Mouse (Mus musculus) kidney, embryonic 16.5 days (tissue): ENCODE data around the gene Tet3. TPM values are rescaled to one million over a fixed set of nuclear protein-coding genes. Genes with fewer than 3 reads are reported as not detected.

Experiments
- ATAC-seq: fragments of 200-750 bp; cut with Nextera tagmentation; 2 replicates; pipeline ENCODE4 v1.8.0; 2017; ENCODE audit warnings: moderate TSS enrichment; ENCODE audit not compliant: low FRiP score, low TSS enrichment
- H3K27ac ChIP-seq: fragments of 300-500 bp; sonication (generic); 2 replicates; pipeline ENCODE4 v1.5.1; 2014; ENCODE audit warnings: low read length
- H3K27me3 ChIP-seq: fragments of 300-500 bp; sonication (generic); 2 replicates; pipeline ENCODE4 v1.6.1; 2014; ENCODE audit warnings: low read length, control low read depth, mixed read lengths; ENCODE audit not compliant: insufficient read depth
- H3K36me3 ChIP-seq: fragments of 300-500 bp; sonication (generic); 2 replicates; pipeline ENCODE4 v1.6.1; 2014; ENCODE audit warnings: low read length, control low read depth, mixed read lengths; ENCODE audit not compliant: insufficient read depth
- H3K4me1 ChIP-seq: fragments of 300-500 bp; sonication (generic); 2 replicates; pipeline ENCODE4 v1.6.1; 2014; ENCODE audit warnings: low read length, control low read depth, mixed read lengths; ENCODE audit not compliant: insufficient read depth
- H3K4me2 ChIP-seq: fragments of 300-500 bp; sonication (generic); replicated peaks from 2 replicates; pipeline ENCODE4 v1.6.1; 2014; ENCODE audit warnings: low read depth, low read length
- H3K4me3 ChIP-seq: fragments of 300-500 bp; sonication (generic); 2 replicates; pipeline ENCODE4 v1.5.1; 2014; ENCODE audit warnings: mild to moderate bottlenecking, low read length
- H3K9ac ChIP-seq: fragments of 300-500 bp; sonication (generic); replicated peaks from 2 replicates; pipeline ENCODE4 v1.6.1; 2014; ENCODE audit warnings: low read length
- H3K9me3 ChIP-seq: fragments of 300-500 bp; sonication (generic); 2 replicates; pipeline ENCODE4 v1.6.1; 2016; ENCODE audit warnings: low read length, control low read depth
- WGBS: fragments of 180-500 bp; shearing (Covaris S2); extraction: QIAGEN DNeasy Blood & Tissue Kit; methylation state at CpG from one replicate; pipeline ENCODE4 v1.1.7; 2014; 5-methylcytosine and 5-hydroxymethylcytosine counted together
- polyA plus RNA-seq: library from polyadenylated mRNA; unstranded; fragments of >200 nt; fragmentation: Nextera tagmentation; extraction: Ambion mirVana; gene quantifications from 2 replicates; pipeline ENCODE4 v1.2.1, GENCODE M21; 2015

Gene Tet3
- polyA plus RNA-seq, 1 experiment from 2014 or later, result 48.9 TPM

- ATAC-seq, result no peak
- Histone ChIP-seq H3K4me2 (no peak overlapping the region), H3K27ac (no peak overlapping the region), H3K36me3 (no peaks in the 10 kb centered on the region), H3K4me1 (peaks cover 58% of the 10 kb centered on the region), H3K9me3 (no peaks in the 10 kb centered on the region), H3K9ac (no peak overlapping the region), H3K27me3 (no peaks in the 10 kb centered on the region), H3K4me3 (no peak overlapping the region)
- 82% methylated on average over 3 of the region's 3 CpGs for WGBS
These were observed 39.4 kb downstream of the Tet3 start for GRCm38 (mm10) chr6:83419516-83419915.

- no peak overlapping the region for H3K9ac ChIP-seq
- no peaks in the 10 kb centered on the region for H3K36me3 ChIP-seq
- no peak overlapping the region for H3K4me3 ChIP-seq
- no peaks in the 10 kb centered on the region for H3K27me3 ChIP-seq
- ATAC-seq, result no peak
- no peaks in the 10 kb centered on the region for H3K9me3 ChIP-seq
- no peak overlapping the region for H3K27ac ChIP-seq
- 50% methylated on average over 3 of the region's 3 CpGs for WGBS
- H3K4me2 ChIP-seq, result no peak overlapping the region
- H3K4me1 ChIP-seq, result peaks cover 61% of the 10 kb centered on the region
These were observed 41.4 kb downstream of the Tet3 start for GRCm38 (mm10) chr6:83417531-83417930.

- no peaks in the 10 kb centered on the region for H3K9me3 ChIP-seq
- peaks cover 59% of the 10 kb centered on the region for H3K4me1 ChIP-seq
- H3K9ac ChIP-seq, result no peak overlapping the region
- no peak for ATAC-seq
- no peak overlapping the region for H3K4me3 ChIP-seq
- no peaks in the 10 kb centered on the region for H3K27me3 ChIP-seq
- 96% methylated on average over 2 of the region's 2 CpGs for WGBS
- no peak overlapping the region for H3K4me2 ChIP-seq
- no peaks in the 10 kb centered on the region for H3K36me3 ChIP-seq
- peak overlapping the region; percentile 21; the same call in 1 of the 2 replicates for H3K27ac ChIP-seq
These were observed 41.8 kb downstream of the Tet3 start for GRCm38 (mm10) chr6:83417104-83417502.

GRCm38 (mm10) chr6:83416261-83417103 lies 42.4 kb downstream of the Tet3 start:
- H3K4me2 ChIP-seq, result no peak overlapping the region
- no peak overlapping the region for H3K4me3 ChIP-seq
- WGBS, result 57% methylated on average over 3 of the region's 3 CpGs
- no peaks in the 10 kb centered on the region for H3K9me3 ChIP-seq
- H3K4me1 ChIP-seq, result peaks cover 54% of the 10 kb centered on the region
- H3K9ac ChIP-seq, result no peak overlapping the region
- no peaks in the 10 kb centered on the region for H3K36me3 ChIP-seq
- H3K27ac ChIP-seq, result peak overlapping the region; percentile 36
- H3K27me3 ChIP-seq, result no peaks in the 10 kb centered on the region
- peak; percentile 44; the same call in 1 of the 2 replicates for ATAC-seq

GRCm38 (mm10) chr6:83415356-83415940 lies 43.4 kb downstream of the Tet3 start:
- ATAC-seq, result 0 out of 2 replicates have a peak, but pooled peaks have one; percentile 36
- WGBS, result 78% methylated on average over 12 of the region's 12 CpGs
- Histone ChIP-seq H3K4me1 (peaks cover 65% of the 10 kb centered on the region), H3K36me3 (no peaks in the 10 kb centered on the region), H3K27ac (peak overlapping the region; percentile 4; the same call in 1 of the 2 replicates), H3K9ac (no peak overlapping the region), H3K27me3 (no peaks in the 10 kb centered on the region), H3K9me3 (no peaks in the 10 kb centered on the region), H3K4me2 (no peak overlapping the region), H3K4me3 (no peak overlapping the region)

GRCm38 (mm10) chr6:83414601-83415355 lies 44.1 kb downstream of the Tet3 start:
- Histone ChIP-seq H3K9me3 (no peaks in the 10 kb centered on the region), H3K4me1 (peaks cover 66% of the 10 kb centered on the region), H3K36me3 (no peaks in the 10 kb centered on the region), H3K9ac (no peak overlapping the region), H3K27ac (0 out of 2 replicates have a peak overlapping the region, but pooled peaks have one; percentile 4), H3K4me2 (no peak overlapping the region), H3K27me3 (no peaks in the 10 kb centered on the region), H3K4me3 (no peak overlapping the region)
- ATAC-seq, result no peak
- 82% methylated on average over 9 of the region's 9 CpGs for WGBS

GRCm38 (mm10) chr6:83413686-83414085 lies 45.2 kb downstream of the Tet3 start:
- Histone ChIP-seq H3K27ac (no peak overlapping the region), H3K36me3 (no peaks in the 10 kb centered on the region), H3K9me3 (no peaks in the 10 kb centered on the region), H3K27me3 (no peaks in the 10 kb centered on the region), H3K4me2 (no peak overlapping the region), H3K9ac (no peak overlapping the region), H3K4me1 (peaks cover 61% of the 10 kb centered on the region), H3K4me3 (no peak overlapping the region)
- ATAC-seq, result no peak
- WGBS, result 76% methylated on average over 1 of the region's 1 CpGs

GRCm38 (mm10) chr6:83412854-83413401 lies 46.0 kb downstream of the Tet3 start:
- Histone ChIP-seq H3K9me3 (no peaks in the 10 kb centered on the region), H3K27ac (no peak overlapping the region), H3K4me2 (no peak overlapping the region), H3K4me1 (peaks cover 60% of the 10 kb centered on the region), H3K27me3 (no peaks in the 10 kb centered on the region), H3K36me3 (no peaks in the 10 kb centered on the region), H3K4me3 (no peak overlapping the region), H3K9ac (no peak overlapping the region)
- 48% methylated on average over 5 of the region's 5 CpGs for WGBS
- ATAC-seq, result 0 out of 2 replicates have a peak, but pooled peaks have one; percentile 27

GRCm38 (mm10) chr6:83412362-83412853 lies 46.5 kb downstream of the Tet3 start:
- WGBS, result 87% methylated on average over 10 of the region's 10 CpGs
- no peak overlapping the region for H3K27ac ChIP-seq
- peaks cover 56% of the 10 kb centered on the region for H3K4me1 ChIP-seq
- H3K27me3 ChIP-seq, result no peaks in the 10 kb centered on the region
- no peak overlapping the region for H3K4me3 ChIP-seq
- H3K9ac ChIP-seq, result no peak overlapping the region
- 0 out of 2 replicates have a peak, but pooled peaks have one; percentile 20 for ATAC-seq
- no peaks in the 10 kb centered on the region for H3K9me3 ChIP-seq
- H3K4me2 ChIP-seq, result no peak overlapping the region
- no peaks in the 10 kb centered on the region for H3K36me3 ChIP-seq
